Mouse (Mus musculus) retina, postnatal 1 day (tissue): ENCODE results near the gene Akt1s1.
"Not testable (repeated sequence)": the region's sequence is repeated elsewhere in the genome, so short reads cannot be mapped to it uniquely, and the experiment has no call there.

ENCODE experiments used
- DNase-seq: peaks from one replicate; pipeline ENCODE4 v3.0.0-alpha.2; 2012

The Akt1s1 gene

DNA sequence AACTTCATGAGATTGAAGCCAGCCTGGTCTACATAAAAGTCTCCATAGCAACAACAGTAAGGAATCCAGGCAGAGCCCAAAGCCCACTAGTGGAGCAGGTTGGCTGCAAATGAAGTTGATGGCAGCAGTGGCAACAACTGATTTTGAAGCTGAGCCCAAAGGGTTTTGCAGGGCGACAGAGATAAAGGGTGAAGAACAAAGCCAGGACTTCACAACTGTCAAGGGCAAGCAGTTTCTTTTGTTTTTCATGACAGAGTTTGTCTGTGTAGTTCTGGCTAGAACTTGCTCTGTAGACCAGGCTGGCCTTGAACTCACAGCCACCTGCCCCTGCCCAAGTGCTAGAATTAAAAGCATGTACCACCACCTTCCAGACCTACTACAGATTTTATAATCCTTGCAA is 22.4 kb downstream of the Akt1s1 start:
- DNase-seq = no peak

DNA sequence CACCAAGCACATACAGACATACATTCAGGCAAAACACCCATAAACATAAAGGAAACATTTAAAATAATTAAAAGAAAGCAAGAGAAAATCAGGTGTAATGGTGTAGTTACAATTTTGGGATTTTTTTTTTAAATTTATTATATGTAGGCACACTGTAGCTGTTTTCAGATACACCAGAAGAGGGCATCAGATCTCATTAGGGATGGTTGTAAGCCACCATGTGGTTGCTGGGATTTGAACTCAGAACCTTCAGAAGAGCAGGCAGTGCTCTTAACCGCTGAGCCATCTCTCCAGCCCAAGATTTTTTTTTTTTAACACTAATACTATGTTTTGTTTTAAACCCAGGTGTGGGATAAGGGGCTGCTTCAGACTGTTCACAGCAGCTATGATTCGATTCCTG is 23.0 kb downstream of the Akt1s1 start:
- not testable (repeated sequence) for DNase-seq

DNA sequence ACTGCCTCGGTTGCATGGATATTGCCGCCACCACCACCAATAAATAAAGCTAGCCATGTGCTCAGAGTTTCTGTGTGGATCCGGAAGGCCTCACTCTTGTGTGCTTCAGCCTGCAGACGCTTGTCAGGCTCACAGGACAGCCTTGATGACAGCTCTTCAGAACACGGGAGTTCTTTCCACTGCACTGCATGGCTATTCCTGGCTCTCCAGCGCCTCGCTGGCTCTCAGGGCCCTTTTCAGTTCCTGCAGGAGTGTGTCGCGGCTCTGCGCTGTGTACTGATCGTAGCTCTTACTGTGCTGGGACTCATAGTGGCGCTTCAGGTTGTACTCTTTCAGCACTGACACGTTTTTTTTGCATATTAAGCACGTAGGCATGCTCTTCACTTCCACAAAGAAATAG is 29.0 kb downstream of the Akt1s1 start:
- no peak for DNase-seq

DNA sequence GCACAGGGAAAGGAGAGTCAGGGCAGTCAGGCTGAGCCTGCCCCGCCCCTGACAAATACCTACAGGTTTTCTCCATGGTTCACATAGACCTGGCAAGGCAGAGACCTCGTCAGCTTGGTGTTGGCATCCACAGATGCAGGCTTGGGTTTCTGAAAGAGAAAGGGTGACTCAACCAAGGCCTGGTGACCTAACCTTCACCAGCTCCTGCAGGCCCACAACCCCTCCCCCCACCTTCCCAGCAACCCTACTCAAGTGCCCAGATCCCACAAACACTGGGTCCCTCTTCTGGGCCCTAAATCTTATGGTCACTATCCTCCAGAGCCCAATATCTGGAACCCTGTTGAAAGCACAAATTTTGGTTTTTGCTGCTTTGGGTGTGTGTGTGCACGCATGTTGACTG is 34.2 kb downstream of the Akt1s1 start:
- DNase-seq = no peak

DNA sequence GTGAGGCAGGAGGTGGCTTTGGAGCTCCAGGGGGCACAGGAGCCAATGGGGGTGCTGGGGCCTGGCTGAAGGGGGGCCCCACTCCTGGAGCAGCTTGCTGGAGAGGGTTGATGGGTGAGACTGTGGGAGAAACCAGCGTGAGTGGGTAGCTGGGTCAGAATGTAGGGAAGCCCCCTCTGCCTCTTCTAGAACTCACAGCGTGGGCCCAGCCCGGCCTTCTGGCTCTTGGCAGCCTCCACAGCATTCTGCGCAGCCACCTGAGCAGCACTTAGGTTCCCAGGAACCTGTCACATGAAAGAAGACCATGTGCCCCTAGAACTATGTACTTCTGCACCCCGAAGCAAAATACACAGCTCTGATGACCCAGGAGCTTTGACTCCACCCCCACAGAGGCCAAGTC is 35.8 kb downstream of the Akt1s1 start:
- DNase-seq = no peak

DNA sequence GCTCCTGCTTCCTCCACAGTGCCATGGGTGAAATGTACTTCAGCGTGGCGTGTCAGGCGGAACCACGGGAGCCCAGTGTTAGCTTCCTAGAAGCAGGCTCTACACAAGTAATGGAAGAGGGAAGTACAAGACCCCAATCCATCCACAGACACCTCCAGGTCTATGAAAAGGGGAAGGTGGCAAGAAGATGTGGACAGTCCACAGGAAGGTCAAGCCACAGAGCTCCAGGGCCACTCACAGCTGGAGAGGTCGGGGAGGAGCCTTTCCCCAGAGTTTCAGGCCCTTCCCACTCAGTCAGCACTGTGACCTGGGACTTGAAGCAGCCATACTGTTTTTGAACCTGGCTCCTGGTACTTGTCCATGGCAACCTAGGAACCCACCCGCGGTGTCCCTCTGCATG is 38.2 kb downstream of the Akt1s1 start:
- no peak for DNase-seq

DNA sequence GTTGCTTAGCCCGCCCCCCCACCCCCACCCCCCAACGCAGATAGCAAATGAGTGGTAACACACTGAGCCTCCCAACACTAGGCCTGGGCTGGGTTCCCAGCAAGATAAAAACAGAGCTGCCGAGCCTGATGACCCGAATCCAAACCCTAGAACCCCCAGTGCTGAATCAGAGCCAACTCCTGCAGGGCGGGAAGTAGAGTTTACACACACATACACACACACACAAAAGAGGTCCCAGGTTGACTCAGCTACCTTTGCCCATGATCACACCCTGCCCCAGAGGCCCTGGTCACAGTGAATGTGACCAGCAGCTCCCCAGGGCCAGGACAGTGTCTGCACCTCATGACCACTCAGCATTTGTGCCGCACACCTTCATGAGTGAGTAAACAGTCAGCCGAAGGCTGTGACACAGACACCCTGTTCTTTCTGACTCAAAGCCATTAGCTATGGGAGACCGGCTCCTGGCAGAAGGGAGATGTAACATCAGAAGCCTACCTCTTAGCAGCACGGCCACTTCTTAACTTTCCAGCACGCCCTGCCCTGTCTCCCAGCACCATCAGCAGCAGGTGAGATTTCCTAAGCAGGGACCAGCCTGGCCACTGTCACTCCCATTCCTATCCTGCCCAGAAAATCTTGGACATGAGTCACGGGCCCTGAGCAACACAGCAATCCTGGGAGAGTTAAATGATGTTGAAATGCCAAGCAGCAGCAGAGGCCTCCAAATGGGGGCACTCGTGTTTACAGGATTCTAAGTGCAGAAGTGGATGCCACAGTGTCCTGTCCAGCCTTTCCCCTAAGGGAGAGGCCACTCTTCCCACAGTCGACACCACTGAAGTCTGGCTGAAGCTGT is 39.7 kb downstream of the Akt1s1 start:
- no peak for DNase-seq

DNA sequence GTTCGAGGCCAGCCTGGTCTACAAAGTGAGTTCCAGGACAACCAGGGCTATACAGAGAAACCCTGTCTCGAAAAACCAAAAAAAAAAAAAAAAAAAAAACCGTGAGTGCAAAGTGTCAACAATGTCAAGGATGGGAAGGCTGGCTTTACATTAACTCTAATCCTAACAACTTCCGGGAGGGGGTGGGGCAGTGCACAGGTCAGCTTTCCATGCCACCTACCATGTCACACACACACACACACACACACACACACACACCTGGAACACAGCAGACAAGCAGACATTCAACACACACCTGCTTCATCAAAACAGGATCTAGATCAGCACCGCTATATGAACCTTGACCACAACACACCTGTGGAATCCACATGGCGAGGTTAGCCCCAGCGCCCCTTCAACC is 41.4 kb downstream of the Akt1s1 start:
- no peak for DNase-seq

DNA sequence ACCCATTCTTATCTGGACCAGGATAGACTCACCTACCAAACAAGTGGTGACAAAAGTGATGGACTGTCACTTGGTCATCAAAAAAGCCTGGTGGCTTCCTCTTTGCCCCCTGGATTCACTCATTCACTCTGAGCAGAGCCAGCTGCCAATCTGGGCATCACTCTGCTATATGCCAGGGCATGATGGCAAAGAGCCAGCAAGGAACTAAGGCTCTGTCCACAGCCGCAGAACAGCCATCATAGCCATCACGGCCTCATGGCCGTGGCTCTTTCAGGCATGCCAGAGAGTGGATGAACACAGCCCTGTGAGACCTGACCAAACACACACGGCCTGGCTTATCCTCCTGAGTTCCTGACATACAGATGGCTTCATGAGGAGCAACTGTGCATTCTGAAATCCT is 41.9 kb downstream of the Akt1s1 start:
- DNase-seq = no peak

DNA sequence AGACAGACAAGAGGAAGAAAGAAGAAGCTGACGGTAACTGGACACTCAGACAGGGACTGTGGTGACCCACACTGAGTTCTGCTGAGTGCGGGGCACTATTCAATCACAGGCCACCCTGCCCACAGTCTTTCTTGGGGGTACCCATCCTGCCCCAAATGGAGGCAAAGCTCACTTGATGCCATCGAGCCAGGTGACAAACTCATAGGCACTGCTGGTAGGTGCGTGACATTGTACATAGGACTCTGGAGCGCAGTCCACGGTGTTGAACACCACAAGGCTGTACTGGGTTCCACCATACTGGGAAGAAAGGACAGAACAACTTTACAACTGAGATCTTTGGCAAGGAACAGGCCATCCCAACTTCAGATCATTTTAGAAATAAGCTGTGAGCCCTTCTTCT is 42.8 kb downstream of the Akt1s1 start:
- no peak for DNase-seq

DNA sequence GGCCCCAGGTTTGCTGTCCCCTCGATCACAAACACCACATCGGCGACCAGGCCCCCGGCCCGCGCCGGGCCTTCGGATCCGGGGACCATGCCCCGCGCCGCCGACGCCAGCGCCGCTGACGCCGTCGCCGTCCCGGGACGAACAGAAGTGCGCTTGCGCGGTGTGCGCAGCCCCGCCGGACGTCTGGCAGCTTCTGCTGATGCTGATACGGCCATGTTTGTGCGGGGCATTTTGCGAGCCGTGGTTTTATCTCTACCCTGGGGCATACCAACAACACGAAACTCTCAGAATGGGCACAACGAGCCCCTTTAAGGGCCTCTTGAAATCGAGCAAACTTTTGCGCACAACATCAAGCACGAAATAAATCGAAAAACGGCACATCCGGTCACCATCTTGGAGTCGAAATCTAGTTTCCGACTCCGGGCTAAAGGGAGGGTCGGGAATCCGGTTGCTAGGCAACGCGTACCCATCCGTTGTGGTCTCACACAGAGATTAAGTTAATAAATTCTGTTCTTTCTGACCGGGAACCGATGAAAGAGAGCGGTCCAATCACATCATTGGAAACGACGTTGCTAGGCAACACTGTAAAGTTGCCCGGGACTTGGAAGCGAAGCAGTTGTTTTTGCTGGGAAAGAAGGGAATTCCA is 43.6 kb downstream of the Akt1s1 start, which contains the start of gene Med25:
Gene Med25 (minus strand): TSS at position 437 of the 646 bp plus-strand sequence.
- peak; percentile 98 for DNase-seq

DNA sequence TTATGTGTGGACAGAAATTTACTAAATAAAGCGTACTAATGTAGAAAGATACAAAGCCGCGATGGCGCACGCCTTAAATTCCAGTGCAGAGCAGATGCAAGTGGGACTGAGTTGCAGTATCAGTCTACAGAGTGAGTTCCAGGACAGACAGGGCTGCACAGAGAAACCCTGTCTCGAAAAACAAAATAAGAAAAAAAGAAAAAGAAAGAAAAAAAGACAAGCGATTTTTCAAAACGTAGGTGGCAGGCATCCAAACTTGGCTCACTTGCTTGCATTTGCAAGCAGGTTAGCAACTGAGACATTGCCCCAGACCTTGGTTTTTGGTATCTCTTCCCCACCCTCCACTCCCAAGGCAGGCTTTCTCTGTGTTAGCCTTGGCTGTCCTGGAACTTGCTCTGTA is 44.4 kb downstream of the Akt1s1 start:
- no peak for DNase-seq

DNA sequence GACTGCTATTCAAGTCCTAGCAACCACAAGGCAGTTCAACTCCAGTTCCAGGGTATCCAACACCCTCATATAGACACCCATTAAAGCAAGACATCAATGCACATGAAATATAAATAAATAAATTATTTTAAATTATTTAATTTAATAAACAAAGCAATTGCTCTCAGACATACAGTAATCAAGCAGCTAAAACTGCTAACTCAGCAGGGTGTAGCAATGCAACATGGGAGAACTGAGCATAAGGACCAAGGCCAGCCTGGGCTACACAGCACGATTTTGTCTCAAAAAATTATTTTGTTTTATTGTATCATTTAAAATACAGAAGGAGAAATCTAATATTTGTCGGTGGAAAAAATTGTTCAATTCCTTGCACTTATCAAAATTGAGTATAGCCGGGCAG is 45.4 kb downstream of the Akt1s1 start:
- DNase-seq = no peak

DNA sequence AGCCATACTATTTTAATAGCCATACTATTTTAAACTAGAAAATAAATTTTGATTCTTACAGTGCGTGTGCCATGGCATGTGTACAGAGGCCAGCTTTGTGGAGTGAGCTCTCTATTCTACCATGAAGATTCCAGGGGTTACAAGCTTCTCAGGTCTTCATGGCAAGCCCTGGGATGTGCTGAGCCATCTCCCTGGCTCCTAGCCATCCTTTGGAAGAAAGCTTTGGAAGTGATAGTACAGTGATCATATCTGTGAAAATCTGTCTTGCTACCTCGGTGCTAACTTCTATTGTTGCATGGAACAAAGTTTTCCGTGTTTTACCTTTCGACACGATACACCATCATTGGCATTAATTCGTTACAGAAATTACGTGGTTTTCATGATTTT is 46.4 kb downstream of the Akt1s1 start:
- DNase-seq = no peak

DNA sequence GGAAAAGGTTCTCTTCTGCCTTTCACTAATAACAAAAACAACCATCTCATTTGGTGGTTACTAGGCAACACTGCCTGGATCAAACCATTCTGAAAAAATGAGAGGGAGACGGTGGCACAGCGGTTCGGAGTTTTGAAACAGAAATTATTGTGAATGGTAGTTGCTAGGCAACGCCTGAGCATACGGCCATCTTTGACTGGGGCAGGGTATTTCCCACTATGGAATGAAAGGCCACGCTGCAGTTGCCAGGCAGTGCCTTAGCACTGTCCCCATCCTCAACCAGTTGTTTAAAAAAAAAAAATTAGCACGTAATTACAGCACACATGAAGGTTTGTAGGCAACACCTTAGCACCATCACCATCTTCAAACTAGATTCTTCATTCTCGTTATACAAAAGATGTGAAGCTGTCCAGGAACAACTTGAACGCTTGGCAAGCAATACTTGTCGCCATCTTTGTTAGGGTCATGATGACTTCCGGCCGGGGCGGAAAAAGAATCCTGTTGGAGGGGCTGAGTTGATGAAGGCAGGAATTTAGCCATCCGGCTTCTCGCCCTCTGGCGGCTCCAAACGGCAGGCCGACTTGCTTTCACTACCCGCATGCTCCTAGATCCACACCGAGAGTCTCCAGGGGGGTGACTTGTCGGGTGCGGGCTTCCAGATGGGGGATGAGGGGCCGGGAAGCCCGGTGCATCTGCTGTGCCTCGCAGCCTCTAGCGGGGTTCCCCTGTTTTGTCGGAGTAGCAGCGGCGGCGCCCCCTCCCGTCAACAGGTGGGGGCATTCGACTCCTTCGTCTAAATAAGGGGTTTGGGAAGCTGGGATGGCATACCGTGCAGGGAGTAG is 47.0 kb downstream of the Akt1s1 start, which contains the start of gene Fuz:
Gene Fuz (plus strand): TSS at position 487 of the 842 bp plus-strand sequence.
- peak; percentile 99 for DNase-seq

DNA sequence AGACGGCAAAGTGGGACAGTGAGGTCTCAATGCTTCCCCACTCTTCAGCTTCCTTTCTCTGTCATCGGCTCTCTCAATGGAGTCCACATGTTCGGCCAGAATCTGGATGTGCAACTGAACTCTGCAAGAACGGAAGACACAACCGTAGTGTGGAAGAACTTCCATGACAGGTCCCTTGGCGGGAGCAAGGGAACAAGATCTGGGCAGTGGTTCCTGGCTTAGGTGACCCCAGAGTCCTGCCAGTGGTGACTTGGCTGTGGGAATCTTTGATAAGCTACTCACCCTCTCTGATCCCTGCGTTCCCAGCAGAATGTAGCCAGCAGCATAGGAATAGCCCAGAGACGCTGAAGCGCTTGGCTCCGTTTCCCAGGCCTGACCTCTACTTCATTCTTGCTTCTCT is 47.7 kb downstream of the Akt1s1 start:
- DNase-seq = no peak

DNA sequence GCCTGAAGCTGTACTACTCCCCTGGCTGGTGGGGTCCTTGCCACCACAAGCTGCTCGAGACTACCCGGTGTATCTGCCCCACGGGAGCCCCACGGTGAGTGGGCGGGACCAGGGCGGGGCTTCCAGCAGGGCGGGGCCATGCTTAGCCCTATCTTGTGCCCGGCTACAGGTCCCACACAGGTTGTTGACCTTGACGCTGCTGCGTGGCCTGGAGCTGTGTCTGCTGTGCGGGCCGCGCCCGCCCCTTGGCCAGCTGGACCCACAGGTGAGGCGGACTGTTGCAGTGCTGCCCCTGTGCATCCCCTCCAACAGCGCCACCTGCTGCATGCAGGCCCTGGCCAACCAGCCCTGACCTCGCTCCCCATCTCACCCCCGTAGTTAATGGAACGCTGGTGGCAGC is 49.8 kb downstream of the Akt1s1 start:
- DNase-seq = peak; percentile 28

DNA sequence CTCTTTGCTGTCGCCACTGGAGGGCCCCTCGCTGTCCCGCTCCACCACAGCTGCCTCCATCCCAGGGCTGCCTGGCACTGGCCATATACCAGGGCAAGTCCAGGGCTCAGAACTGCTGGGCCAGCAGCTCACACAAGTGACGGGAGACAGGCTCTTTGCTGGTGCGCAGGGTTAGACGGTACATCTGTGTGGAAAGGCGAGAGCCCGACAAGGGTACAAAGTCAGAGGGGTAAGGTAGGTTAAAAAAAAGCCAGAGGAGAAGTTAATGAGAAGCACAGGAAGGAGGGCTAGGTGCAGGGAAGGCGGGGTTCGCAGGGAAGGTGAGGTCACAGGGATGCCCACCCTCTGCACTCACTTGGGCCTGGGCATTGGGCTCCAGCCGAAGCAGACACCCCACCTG is 51.8 kb downstream of the Akt1s1 start:
- DNase-seq = no peak

DNA sequence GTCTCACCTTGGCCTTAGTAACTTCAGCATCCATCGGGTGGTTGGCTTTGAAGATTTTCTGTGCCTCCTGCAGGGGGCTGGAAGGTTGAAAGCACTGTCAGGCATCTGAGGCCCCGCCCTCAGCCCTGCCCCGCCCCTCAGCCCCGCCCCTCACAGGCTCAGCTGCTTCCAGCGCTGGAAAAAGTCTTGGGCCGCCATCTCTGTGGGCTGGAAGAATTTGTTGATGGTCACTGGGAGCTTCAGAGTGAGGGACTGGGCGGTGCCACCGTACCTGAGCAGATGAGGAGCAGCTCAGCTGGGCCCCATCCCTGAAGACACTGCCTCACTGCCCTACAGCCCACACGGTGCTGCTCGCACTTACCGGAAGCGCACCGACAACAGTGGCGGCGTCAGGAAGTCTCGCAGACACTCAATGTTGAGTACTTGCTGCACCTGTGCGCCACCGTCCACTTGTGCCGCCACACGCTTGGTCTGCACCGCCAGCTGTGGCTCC is 52.5 kb downstream of the Akt1s1 start:
- DNase-seq = peak; percentile 82
